Mouse (Mus musculus) kidney, postnatal 0 days (tissue): ENCODE data around the gene Pou5f1. TPM values are rescaled to one million over a fixed set of nuclear protein-coding genes. Genes with fewer than 3 reads are reported as not detected.

ENCODE experiments used
- ATAC-seq: fragments of 200-750 bp; cut with Nextera tagmentation; replicated peaks from 2 replicates; pipeline ENCODE4 v1.8.0; 2017; ENCODE audit warnings: low read depth, moderate number of reproducible peaks, moderate TSS enrichment, moderate library complexity; ENCODE audit not compliant: low FRiP score
- DNase-seq: peaks from one replicate; pipeline ENCODE4 v3.0.0-alpha.2; 2016; ENCODE audit warnings: low spot score
- H3K27ac ChIP-seq: fragments of 300-500 bp; sonication (generic); 2 replicates; pipeline ENCODE4 v1.5.1; 2014; ENCODE audit warnings: mild to moderate bottlenecking
- H3K27me3 ChIP-seq: fragments of 300-500 bp; sonication (generic); 2 replicates; pipeline ENCODE4 v1.6.1; 2014; ENCODE audit warnings: low read length, mixed read lengths; ENCODE audit not compliant: insufficient read depth
- H3K36me3 ChIP-seq: fragments of 300-500 bp; sonication (generic); 2 replicates; pipeline ENCODE4 v1.6.1; 2014; ENCODE audit warnings: low read length, mixed read lengths; ENCODE audit not compliant: insufficient read depth
- H3K4me1 ChIP-seq: fragments of 300-500 bp; sonication (generic); replicated peaks from 2 replicates; pipeline ENCODE4 v1.6.1; 2014; ENCODE audit warnings: antibody characterized with exemption, low read length, mixed read lengths; ENCODE audit not compliant: insufficient read depth
- H3K4me2 ChIP-seq: fragments of 300-500 bp; sonication (generic); 2 replicates; pipeline ENCODE4 v1.6.1; 2014; ENCODE audit warnings: mild to moderate bottlenecking, low read length, moderate library complexity, mixed read lengths
- H3K4me3 ChIP-seq: fragments of 300-500 bp; sonication (generic); replicated peaks from 2 replicates; pipeline ENCODE4 v1.5.1; 2014; ENCODE audit warnings: low read depth, low read length
- H3K9ac ChIP-seq: fragments of 300-500 bp; sonication (generic); 2 replicates; pipeline ENCODE4 v1.6.1; 2014; ENCODE audit warnings: low read depth, low read length
- H3K9me3 ChIP-seq: fragments of 300-500 bp; sonication (generic); replicated peaks from 2 replicates; pipeline ENCODE4 v1.6.1; 2016; ENCODE audit warnings: low read length, inconsistent platforms, mixed read lengths
- CTCF ChIP-seq: IDR thresholded peaks from 2 replicates; pipeline ENCODE4 v1.5.1; 2016; ENCODE audit warnings: antibody characterized with exemption, low read depth, mild to moderate bottlenecking, moderate library complexity
- WGBS: fragments of 180-500 bp; shearing (Covaris S2); extraction: QIAGEN DNeasy Blood & Tissue Kit; methylation state at CpG from one replicate; pipeline ENCODE4 v1.1.7; 2014; 5-methylcytosine and 5-hydroxymethylcytosine counted together
- polyA plus RNA-seq: library from polyadenylated mRNA; unstranded; fragments of >200 nt; fragmentation: Nextera tagmentation; extraction: Ambion mirVana; gene quantifications from 2 replicates; pipeline ENCODE4 v1.2.1, GENCODE M21; 2015

Pou5f1 gene
- polyA plus RNA-seq, 1 experiment from 2014 or later = not detected

DNA sequence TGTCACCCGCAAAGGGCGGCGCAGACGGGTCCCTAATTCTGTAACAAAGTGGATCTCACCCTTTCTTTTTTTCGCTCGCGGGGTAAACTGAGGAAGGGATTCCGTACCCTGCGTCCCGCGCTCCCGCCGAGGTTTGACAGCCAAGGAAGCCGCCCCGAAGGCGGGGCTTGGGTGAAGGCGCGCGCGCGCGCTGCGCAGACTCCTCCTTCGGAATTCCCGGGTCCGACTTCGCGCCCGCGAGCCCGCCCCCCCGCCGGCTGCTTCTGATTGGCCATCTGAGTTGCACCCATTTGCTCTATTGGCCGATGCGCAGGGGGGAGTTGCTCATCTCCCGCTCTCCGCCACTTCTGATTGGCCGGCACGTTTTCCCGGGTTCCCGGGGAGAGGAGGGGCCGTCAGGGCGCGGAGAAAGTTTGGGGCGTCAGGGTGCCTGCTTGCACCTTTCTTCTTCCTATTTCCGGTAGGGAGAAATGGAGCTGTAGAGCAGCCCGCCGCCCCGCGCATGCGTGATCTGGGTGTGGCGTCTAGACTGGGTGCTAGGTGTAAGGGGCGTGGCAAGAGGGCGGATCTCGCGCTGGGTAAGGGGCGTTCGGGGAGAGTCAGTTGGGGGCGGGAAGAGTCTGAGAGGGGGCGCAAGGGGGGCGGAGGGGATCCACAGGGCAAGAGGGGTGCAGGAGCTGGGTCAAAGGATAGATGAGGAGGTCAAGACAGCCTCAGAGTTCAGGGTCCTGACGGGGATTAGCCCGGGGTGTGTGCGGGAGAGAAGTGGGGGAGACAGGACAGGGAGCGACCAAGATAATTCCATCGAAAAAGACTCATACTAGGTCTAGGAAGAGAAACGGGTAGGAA lies 11.1 kb downstream of the Pou5f1 start, which contains the start of the genes Tcf19 and Cchcr1:
TSS of gene Tcf19 (minus strand) at position 173 of the 849 bp plus-strand sequence.
TSS of gene Cchcr1 (plus strand) at position 449 of the 849 bp plus-strand sequence.
- peaks cover 11% of the 10 kb centered on the region for H3K4me1 ChIP-seq
- no peaks in the 10 kb centered on the region for H3K9me3 ChIP-seq
- peak within 1 kb of the TSS; percentile 58 for H3K9ac ChIP-seq
- H3K4me2 ChIP-seq = peak within 1 kb of the TSS; percentile 80
- ATAC-seq (peak; percentile 93), DNase-seq (peak; percentile 99)
- TF ChIP-seq CTCF = no peak
- peak within 1 kb of the TSS; percentile 52 for H3K4me3 ChIP-seq
- 2% methylated on average over 65 of the region's 67 CpGs for WGBS
- H3K27ac ChIP-seq = no peak within 1 kb of the TSS
- H3K27me3 ChIP-seq = no peaks in the 10 kb centered on the region
- 0 out of 2 replicates have a peak, but pooled peaks cover 2% of the 10 kb centered on the region for H3K36me3 ChIP-seq

DNA sequence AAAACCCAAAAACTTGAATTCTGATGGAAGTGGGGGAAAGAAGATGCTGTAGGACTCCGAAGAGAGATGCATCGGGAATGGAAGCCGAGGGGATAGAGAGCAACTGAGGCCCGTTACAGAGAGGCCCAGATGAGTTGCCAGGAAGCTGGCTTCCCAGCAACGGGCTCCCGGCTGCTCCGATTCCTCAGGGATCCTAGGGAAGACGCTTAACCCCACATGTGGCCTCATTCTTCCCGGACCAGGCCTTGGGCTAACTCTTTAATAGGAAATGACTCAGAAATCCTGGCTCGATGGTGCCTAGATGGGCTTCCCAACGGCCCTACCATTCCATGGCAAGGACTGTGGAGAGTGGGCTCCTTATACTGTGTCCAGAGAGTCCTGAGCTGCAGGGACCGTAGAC lies 11.7 kb downstream of the Pou5f1 start:
- peaks cover 11% of the 10 kb centered on the region for H3K4me1 ChIP-seq
- DNase-seq (peak; percentile 19), ATAC-seq (no peak)
- TF ChIP-seq CTCF = no peak
- H3K4me3 ChIP-seq = peak overlapping the region; percentile 52
- H3K9me3 ChIP-seq = no peaks in the 10 kb centered on the region
- H3K9ac ChIP-seq = peak overlapping the region; percentile 58; the same call in 1 of the 2 replicates
- 0 out of 2 replicates have a peak, but pooled peaks cover 2% of the 10 kb centered on the region for H3K36me3 ChIP-seq
- H3K27ac ChIP-seq = no peak overlapping the region
- no peaks in the 10 kb centered on the region for H3K27me3 ChIP-seq
- peak overlapping the region; percentile 80 for H3K4me2 ChIP-seq
- 2% methylated on average over 12 of the region's 12 CpGs for WGBS

DNA sequence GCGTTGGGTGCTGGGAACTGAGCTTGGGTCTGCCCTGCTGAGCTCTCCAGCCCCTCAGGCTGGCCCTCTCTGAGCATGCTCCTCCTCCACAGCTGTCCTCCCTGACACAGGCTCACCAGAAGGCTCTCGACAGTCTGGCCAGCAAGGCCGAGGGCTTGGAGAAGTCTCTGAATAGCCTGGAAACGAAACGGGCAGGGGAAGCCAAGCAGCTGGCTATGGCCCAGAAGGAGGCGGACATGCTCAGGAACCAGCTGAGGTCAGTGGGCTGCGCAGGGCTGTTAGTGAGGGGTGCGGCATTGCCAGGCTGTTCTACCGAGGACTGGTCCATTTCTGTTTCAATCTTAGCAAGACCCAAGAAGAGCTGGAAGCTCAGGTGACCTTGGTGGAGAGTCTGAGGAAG lies 18.5 kb downstream of the Pou5f1 start:
- ATAC-seq = no peak
- H3K36me3 ChIP-seq = peaks cover 22% of the 10 kb centered on the region
- H3K4me3 ChIP-seq = no peak overlapping the region
- no peak for TF ChIP-seq CTCF
- H3K9ac ChIP-seq = no peak overlapping the region
- H3K4me1 ChIP-seq = no peaks in the 10 kb centered on the region
- no peak overlapping the region for H3K27ac ChIP-seq
- DNase-seq = no peak
- H3K9me3 ChIP-seq = no peaks in the 10 kb centered on the region
- 83% methylated on average over 9 of the region's 9 CpGs for WGBS
- no peaks in the 10 kb centered on the region for H3K27me3 ChIP-seq
- H3K4me2 ChIP-seq = no peak overlapping the region

DNA sequence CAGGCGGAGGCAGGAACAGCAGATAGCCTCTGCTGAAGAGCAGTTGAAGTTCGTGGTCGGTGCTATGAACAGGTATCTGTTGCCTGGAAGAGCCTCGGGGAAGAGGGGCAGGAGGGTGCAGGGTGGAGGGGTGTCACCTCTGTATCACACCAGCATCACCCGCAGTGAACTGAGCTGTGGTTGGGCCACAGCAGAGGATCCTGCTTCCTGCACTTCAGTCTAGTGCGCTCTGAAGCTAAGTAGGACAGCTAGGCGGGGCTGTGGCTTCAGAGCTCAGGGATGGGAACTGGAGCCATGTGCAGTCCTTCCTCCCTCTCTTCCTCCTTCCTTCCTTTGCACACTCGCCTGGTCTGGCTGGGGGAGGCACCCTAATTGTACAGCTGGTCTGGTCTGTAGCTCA lies 20.8 kb downstream of the Pou5f1 start:
- Histone ChIP-seq H3K27me3 (no peaks in the 10 kb centered on the region), H3K4me2 (no peak overlapping the region), H3K36me3 (peaks cover 20% of the 10 kb centered on the region), H3K9ac (no peak overlapping the region), H3K9me3 (no peaks in the 10 kb centered on the region), H3K27ac (no peak overlapping the region), H3K4me1 (no peaks in the 10 kb centered on the region), H3K4me3 (no peak overlapping the region)
- ATAC-seq (no peak), DNase-seq (no peak)
- 76% methylated on average over 8 of the region's 8 CpGs for WGBS
- no peak for TF ChIP-seq CTCF

DNA sequence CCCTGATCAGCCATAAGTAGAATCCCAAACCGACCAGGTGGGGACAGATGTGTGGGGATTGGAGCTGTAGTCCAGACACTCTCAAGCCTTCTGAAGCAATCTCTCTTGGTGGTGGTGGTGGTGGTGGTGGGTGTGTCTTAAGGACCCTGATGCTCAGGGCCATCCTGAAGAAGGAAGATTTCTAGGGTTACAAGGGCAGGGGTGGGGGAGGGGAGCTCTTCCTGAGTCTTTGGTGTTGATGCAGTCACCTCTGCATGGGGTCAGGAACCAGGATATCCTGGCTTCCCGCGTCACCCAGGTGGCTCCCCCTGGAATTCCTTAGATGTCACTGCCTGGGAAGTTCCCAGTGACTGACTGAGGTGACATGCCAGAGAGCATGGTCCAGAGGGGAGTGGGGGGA lies 26.5 kb downstream of the Pou5f1 start:
- Histone ChIP-seq H3K36me3 (0 out of 2 replicates have a peak, but pooled peaks cover 9% of the 10 kb centered on the region), H3K27ac (no peak overlapping the region), H3K9ac (no peak overlapping the region), H3K9me3 (no peaks in the 10 kb centered on the region), H3K4me3 (no peak overlapping the region), H3K27me3 (no peaks in the 10 kb centered on the region), H3K4me1 (no peaks in the 10 kb centered on the region), H3K4me2 (no peak overlapping the region)
- WGBS = 18% methylated on average over 3 of the region's 3 CpGs
- DNase-seq (no peak), ATAC-seq (no peak)
- TF ChIP-seq CTCF = no peak

DNA sequence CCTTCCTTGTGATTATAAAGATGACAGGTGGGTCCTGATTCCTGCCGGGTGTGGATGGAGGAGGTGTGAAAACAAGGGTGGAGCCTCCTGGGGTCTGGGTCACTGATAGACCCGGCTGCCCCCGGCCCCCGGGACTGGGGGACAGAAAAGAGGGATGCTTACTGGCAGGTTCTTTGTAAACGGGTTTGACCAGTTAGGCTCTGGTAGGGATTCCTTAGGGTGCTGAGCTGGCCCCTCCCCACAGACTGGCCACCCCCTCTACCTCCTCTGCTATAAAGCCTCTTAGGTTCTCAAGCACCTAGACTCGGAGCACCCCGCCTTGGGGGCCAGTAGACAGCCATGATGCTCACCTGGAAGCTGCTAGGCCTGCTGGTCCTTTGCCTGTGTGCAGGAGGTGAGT lies 27.1 kb downstream of the Pou5f1 start, which contains the start of gene Psors1c2:
TSS of gene Psors1c2 (plus strand) at position 301 of the 400 bp plus-strand sequence.
- 31% methylated on average over 7 of the region's 7 CpGs for WGBS
- H3K9ac ChIP-seq = no peak within 1 kb of the TSS
- no peak within 1 kb of the TSS for H3K27ac ChIP-seq
- no peak for DNase-seq
- 0 out of 2 replicates have a peak, but pooled peaks cover 9% of the 10 kb centered on the region for H3K36me3 ChIP-seq
- H3K4me2 ChIP-seq = no peak within 1 kb of the TSS
- no peaks in the 10 kb centered on the region for H3K4me1 ChIP-seq
- no peak within 1 kb of the TSS for H3K4me3 ChIP-seq
- 0 out of 2 replicates have a peak, but pooled peaks have one; percentile 8 for ATAC-seq
- TF ChIP-seq CTCF = no peak
- H3K27me3 ChIP-seq = no peaks in the 10 kb centered on the region
- no peaks in the 10 kb centered on the region for H3K9me3 ChIP-seq
